In genomic region chr11:72000194-72000593, GRCm38 (mm10) we compare ENCODE assay signal across 19 mouse cellular contexts. TPM values are rescaled to one million over a fixed set of nuclear protein-coding genes. Genes with fewer than 3 reads are reported as not detected.
"Had no signal": no experiment of that assay in that cellular context is flagged by ENCODE, and none has a peak within 500 bp of the region (broad histone marks: within the 10 kb centered on the region; RNA-seq: fewer than 3 reads in every experiment).

No protein-coding gene starts in this region.

- H3K9me3 ChIP-seq: liver, embryonic 13.5 days; midbrain, embryonic 13.5 days had no signal

- H3K4me3 ChIP-seq: layer of hippocampus, adult 2 months; left cerebral cortex, adult 2 months; liver, embryonic 13.5 days; midbrain, embryonic 13.5 days; myocyte had no signal

- H3K36me3 ChIP-seq: liver, embryonic 13.5 days; midbrain, embryonic 13.5 days had no signal

- H3K9ac ChIP-seq: liver, embryonic 13.5 days; midbrain, embryonic 13.5 days had no signal

- H3K4me1 ChIP-seq: liver, embryonic 13.5 days had no signal

- DNase-seq: kidney, postnatal 25 days; layer of hippocampus, adult 9-11 months; liver, embryonic 13.5 days; lung, adult 2 months; lung, postnatal 14 days; lung, postnatal 4 days; thymus, adult 18-20 months; thymus, postnatal 36 days had no signal

- H3K27me3 ChIP-seq: liver, embryonic 13.5 days; midbrain, embryonic 13.5 days had no signal

- H3K27ac ChIP-seq: kidney, postnatal 0 days; layer of hippocampus, adult 2 months; left cerebral cortex, adult 2 months; liver, embryonic 13.5 days; midbrain, embryonic 13.5 days had no signal

- H3K4me2 ChIP-seq: liver, embryonic 13.5 days; midbrain, embryonic 13.5 days had no signal

- ATAC-seq: midbrain, embryonic 13.5 days; midbrain, embryonic 16.5 days had no signal

RNA-seq across cellular contexts. Expression of gene Aipl1, which starts 37.1 kb away (rescaled TPM):
- total RNA-seq: layer of hippocampus, adult 2 months; layer of hippocampus, postnatal 25 days; left cerebral cortex, adult 2 months; left cerebral cortex, postnatal 36 days; liver, adult 2 months had no signal
- polyA plus RNA-seq: large intestine, adult 2 months; liver, adult 2 months had no signal

RNA-seq across cellular contexts. Expression of gene Pimreg, which starts 41.6 kb away (rescaled TPM):
- total RNA-seq: liver, adult 2 months; monocyte, adult 5-6 weeks had no signal
